In the genomic region with DNA sequence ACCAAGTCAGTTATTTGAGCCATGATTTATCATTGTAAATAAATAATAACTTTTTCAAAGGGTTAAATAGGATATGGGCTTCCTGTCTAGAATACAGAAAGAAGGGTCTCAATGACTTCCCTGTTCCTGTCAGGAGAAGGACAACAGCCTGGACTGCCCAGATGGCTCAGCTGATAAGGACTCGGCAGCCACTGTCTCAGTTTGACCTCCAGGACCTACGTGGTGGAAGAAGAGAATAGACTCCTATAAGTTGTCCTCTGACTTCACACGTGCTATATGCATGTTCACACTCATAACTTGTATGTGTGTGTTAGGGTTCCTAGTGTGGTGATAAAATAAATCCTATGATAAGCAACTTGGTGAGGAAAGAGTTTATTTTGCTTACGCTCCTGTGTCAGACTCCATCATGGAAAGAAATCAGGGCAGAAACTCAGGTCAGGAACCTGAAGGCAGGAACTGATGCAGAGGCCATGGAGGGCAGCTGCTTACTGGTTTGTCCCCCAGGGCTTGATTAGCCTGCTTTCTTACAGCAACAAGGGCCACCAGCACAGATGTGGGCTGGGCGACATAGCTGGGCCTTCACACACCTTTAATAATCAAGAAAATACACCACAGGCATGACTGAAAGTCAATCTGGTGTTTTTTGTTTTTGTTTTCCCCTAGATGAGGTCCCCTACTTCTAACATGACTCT, we compare ENCODE assay signal across 10 mouse cellular contexts. TPM values are rescaled to one million over a fixed set of nuclear protein-coding genes. Genes with fewer than 3 reads are reported as not detected.
DNase-seq lines count a peak whose midpoint lies in the region; ATAC-seq lines count a peak whose summit lies in the region.
"Had no signal": no experiment of that assay in that cellular context is flagged by ENCODE, and none has a peak within 500 bp of the region (broad histone marks: within the 10 kb centered on the region; RNA-seq: fewer than 3 reads in every experiment).

No protein-coding gene starts in this region.

- ATAC-seq in hindbrain, embryonic 12.5 days (ENCODE audit: low FRiP score) = no peak
- ATAC-seq: forebrain, postnatal 0 days; inflammation-experienced regulatory T-cells, adult 6 months had no signal

- DNase-seq in hindbrain, embryonic 10.5 days (ENCODE audit: low spot score) = no peak
- DNase-seq in 3T3-L1 (ENCODE audit: low read depth, low spot score) = peak; percentile 35
- DNase-seq in NIH3T3 (ENCODE audit: low read depth) = peak; percentile 27
- DNase-seq in liver = peak; percentile 22
- DNase-seq in ovary, postnatal 36 days (ENCODE audit: low spot score) = no peak
- no peak for DNase-seq in thymus, postnatal 14 days
- DNase-seq: adrenal gland, postnatal 14 days had no signal

- H3K27ac ChIP-seq in hindbrain, embryonic 10.5 days = 0 out of 2 replicates have a peak overlapping the region, but pooled peaks have one; percentile 14
- no peak overlapping the region for H3K27ac ChIP-seq in hindbrain, embryonic 12.5 days

- no peaks in the 10 kb centered on the region for H3K36me3 ChIP-seq in hindbrain, embryonic 10.5 days
- H3K36me3 ChIP-seq in hindbrain, embryonic 12.5 days = no peaks in the 10 kb centered on the region

- H3K9ac ChIP-seq in hindbrain, embryonic 12.5 days = no peak overlapping the region

- no peaks in the 10 kb centered on the region for H3K27me3 ChIP-seq in hindbrain, embryonic 10.5 days (ENCODE audit: insufficient read depth, poor library complexity, severe bottlenecking)
- H3K27me3 ChIP-seq in hindbrain, embryonic 12.5 days = no peaks in the 10 kb centered on the region

- H3K4me3 ChIP-seq in hindbrain, embryonic 10.5 days = peak overlapping the region; percentile 82; the same call in 1 of the 2 replicates
- H3K4me3 ChIP-seq in hindbrain, embryonic 12.5 days = no peak overlapping the region

- no peaks in the 10 kb centered on the region for H3K9me3 ChIP-seq in hindbrain, embryonic 10.5 days
- no peaks in the 10 kb centered on the region; the same call in 1 of the 2 replicates for H3K9me3 ChIP-seq in hindbrain, embryonic 12.5 days (replicated peaks)

- no peak overlapping the region for H3K4me2 ChIP-seq in hindbrain, embryonic 12.5 days (replicated peaks)

- WGBS in hindbrain, embryonic 10.5 days = 80% methylated on average over 5 of the region's 5 CpGs
- 72% methylated on average over 5 of the region's 5 CpGs for WGBS in hindbrain, embryonic 12.5 days

- H3K4me1 ChIP-seq in hindbrain, embryonic 10.5 days (replicated peaks) = peaks cover 30% of the 10 kb centered on the region
- H3K4me1 ChIP-seq in hindbrain, embryonic 12.5 days = peaks cover 11% of the 10 kb centered on the region

RNA-seq across cellular contexts. Expression of gene Snx9, which starts 1.4 kb away (rescaled TPM):
- 12.7 and 14.5 TPM in 2 replicates for polyA plus RNA-seq in hindbrain, embryonic 10.5 days (2016; fragmentation: Nextera tagmentation; extraction: Ambion mirVana)
- 20.8 and 22.0 TPM in 2 replicates for polyA plus RNA-seq in hindbrain, embryonic 12.5 days (2016; fragmentation: Nextera tagmentation; extraction: Ambion mirVana)

Comparison
In these comparisons a context has a peak if more than half of its experiments do, and no peak if none do; other contexts are left out.
1. DNase-seq: peak in 3T3-L1 (single experiment), NIH3T3 (single experiment) and liver (single experiment); none in hindbrain, embryonic 10.5 days (single experiment), ovary, postnatal 36 days (single experiment) and thymus, postnatal 14 days (single experiment).